Mouse (Mus musculus): ENCODE measurements around the gene Dbr1. TPM values are rescaled to one million over a fixed set of nuclear protein-coding genes. Genes with fewer than 3 reads are reported as not detected.
"Not testable (repeated sequence)": the region's sequence is repeated elsewhere in the genome, so short reads cannot be mapped to it uniquely, and the experiment has no call there.

Gene Dbr1
- 29.8 and 38.2 TPM in 2 replicates for polyA plus RNA-seq (2015; fragmentation: Nextera tagmentation; extraction: Ambion mirVana)

DNA sequence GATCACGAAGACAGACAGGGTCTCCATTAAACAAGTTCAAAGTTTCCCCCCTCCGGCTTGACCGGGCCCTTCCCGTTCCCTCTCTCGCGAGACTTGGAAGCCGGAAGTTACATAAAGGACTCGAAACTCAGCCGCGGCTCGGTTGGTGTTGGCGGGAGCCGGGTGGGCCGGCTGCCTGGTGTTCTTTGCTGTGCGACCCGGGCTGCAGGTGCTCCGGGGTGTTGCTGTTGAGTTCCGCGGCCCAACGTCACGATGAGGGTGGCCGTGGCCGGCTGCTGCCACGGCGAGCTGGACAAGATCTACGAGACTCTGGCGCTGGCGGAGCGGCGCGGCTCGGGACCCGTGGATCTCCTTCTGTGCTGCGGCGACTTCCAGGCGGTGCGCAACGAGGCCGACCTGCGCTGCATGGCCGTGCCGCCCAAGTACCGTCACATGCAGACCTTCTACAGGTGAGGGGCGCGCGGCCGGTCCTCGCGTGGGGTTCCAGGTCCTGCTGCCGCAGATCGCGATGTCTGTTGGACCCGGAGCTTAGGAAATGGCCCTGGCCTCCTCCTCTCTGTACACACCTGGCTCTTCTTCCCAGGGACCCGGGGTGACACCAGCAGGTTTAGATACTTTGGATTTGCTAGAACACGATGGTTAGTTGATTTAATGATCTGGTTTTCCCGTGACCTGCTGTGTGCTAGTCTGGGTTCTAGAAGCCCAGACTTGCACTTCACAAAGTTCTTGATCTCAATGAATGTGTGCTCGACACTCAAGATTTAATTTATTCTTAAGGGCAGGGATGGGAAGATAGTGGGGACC, at the start of gene Dbr1:
Gene Dbr1, plus strand, starts transcription at position 123 of the 804 bp plus-strand sequence.
- peak; percentile 93 for DNase-seq (ENCODE audit: low spot score)

DNA sequence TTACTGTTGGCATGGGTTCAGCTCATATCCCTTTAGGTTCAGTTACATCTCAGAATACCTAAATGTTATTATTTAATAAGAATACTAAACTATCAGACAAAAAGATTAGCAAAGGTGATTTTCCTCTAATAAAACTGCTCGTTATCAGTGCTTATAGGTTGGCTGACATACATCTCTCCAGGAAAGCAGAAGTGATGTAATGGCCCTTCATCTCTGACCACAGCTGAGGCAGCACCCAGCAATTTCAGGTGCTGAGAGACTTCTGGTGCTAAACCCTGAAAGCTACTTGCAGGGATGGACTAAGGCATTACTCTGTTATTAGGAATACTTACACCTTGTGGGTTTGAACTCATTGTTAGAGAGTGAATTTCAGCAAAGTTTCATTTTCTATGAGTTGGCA, 43.7 kb upstream of the Dbr1 start:
- DNase-seq (ENCODE audit: low spot score), result no peak

DNA sequence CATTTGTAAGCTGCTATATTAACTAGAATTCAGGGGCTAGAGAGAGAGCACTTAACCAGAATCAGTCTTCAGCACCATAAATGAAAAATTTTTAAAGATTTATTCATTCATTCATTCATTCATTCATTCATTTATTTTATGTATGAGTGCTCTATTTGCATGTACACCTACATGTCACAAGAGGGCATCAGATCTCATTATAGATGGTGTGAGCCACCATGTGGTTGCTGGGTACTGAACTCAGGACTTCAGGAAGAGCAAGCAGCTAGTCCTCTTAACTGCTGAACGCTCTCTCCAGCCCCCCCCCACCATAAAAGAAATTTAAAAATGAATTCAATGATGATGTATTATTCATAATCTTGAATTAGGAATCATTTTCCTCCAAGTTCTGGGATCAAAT, 29.3 kb upstream of the Dbr1 start:
- no peak for DNase-seq (ENCODE audit: low spot score)

DNA sequence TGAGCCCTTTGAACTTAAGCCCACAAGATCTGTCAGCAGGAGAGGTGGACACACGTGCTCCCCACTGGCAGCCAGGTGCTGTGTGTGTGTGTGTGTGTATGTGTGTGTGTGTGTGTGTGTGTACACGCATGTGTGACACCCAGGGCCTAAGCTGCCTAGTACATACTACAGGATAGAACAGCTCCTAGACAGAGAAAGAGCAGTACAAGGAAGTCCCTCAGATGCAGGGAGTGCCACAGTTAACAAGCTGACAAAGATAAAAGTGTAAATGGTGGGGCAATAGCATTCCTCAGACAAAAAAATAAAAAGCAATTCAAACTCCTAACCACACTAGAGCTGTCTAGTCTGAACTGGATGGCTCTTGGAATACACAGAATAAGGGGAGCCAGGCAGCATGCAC, 23.5 kb upstream of the Dbr1 start:
- no peak for DNase-seq (ENCODE audit: low spot score)

DNA sequence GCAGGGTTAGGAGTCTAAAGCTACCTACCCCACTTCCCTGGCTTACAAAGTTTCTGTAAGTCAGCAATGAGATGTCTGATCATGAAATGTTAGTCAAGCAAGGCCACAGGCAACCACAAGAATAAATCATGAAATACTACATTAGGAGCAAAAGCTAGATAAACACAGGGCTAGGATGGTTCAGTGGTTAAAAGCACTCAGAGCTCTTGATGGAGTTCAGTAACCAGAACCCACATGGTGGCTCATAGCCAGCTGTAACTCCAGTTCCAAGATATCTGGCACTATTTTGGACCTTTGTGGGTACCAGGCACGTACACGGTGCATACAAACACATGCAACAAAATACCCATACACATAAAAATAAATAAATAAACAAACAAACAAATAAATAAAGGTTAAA, 22.6 kb upstream of the Dbr1 start:
- no peak for DNase-seq (ENCODE audit: low spot score)

DNA sequence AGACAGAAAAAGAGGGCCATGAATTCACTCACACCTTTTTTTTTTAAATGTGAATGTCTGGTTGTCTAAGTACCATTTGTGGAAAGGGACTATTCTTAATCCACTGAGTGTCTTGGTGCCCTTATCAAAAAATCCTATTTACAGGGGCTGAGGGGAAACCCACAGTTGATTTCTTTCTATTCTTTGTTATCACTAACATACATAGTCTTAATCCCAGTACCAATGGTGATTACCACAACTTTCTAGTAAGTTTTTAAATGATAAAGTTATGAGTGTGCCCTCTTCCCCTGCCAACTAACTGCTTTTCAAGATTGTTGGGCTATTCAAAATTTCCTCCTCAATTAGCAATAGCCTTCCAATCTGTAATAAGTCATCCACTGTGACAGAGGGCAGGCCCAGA, 21.5 kb upstream of the Dbr1 start:
- no peak for DNase-seq (ENCODE audit: low spot score)

DNA sequence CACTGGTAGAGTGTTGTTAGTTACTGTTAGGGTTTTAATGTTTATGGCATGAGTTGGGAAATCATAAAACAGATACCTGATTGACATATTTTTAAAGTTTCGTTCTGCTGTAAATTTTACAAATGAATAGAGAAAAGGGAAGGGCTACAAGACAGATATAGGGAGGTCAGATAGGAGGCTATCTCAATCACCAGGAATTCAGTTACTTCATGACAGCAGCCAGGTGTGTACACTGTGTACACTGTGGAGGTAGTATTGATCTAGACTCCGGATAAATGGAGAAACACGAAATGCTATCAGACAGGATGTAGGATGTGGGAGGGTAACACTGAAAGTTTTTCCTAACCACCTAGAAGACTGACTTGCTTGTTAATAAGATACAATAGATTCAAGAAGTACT, 20.3 kb upstream of the Dbr1 start:
- DNase-seq (ENCODE audit: low spot score), result no peak

DNA sequence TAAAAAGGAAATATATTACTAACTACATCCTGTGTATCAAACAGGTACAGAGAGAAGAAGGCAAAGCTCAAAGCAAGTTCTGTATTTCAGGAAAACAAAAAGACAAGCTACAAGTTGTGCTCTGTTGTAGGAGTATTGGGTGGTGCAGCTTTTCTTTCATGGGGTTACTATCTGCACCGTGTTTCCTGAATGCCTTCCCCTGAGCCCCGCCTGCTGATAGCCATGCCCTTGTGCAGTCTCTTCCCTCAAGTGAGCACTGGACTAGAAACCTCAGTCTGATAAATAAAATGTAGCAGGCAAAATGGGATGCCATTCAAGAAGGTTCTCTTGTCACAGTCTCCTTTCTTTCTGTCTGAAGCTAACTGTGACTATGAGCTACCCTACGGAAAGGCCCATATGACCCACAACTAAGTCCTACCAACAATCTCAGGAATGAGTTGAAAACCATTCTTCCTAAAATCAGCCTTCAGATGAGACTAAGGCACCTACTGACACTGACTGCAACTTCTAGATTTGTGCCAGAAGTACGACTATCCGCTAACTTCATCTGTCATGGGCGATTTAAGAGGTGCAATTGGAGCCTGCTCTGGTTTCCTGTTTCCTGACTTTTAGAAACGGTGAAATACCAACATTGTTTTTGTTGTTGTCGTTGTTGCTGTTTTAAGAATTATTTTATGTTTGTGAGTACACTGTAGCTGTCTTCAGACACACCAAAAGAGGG, 17.9 kb upstream of the Dbr1 start:
- no peak for DNase-seq (ENCODE audit: low spot score)

DNA sequence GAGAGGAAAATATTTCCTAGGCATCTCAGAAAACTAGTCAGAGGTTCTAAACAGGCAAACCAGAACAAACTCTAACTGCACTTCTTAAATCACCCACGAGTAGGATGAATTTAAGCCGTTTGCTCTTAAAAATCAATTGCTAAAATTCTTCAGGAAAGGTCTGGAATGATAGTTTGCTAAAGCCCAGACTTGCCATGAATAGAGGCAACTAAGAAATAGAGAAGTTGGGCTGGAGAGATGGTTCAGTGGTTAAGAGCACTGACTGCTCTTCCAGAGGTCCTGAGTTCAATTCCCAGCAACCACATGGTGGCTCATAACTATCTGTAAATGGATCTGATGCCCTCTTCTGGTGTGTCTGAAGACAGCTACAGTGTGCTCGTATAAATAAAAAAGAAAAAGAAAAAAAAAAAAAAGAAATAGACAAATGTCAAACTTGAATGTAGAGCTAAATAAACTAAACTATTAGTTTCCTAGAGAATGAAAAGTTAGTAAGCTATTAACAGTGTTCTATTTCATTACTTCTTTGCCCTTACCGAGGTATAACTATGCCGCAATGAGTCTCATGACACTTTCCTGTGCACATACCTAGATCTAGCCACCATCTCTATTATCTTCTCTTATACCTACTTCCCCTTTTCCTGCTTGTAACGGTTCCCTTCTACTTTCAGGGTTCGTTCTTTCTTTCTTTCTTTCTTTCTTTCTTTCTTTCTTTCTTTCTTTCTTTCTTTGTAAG, 16.6 kb upstream of the Dbr1 start:
- no peak for DNase-seq (ENCODE audit: low spot score)

DNA sequence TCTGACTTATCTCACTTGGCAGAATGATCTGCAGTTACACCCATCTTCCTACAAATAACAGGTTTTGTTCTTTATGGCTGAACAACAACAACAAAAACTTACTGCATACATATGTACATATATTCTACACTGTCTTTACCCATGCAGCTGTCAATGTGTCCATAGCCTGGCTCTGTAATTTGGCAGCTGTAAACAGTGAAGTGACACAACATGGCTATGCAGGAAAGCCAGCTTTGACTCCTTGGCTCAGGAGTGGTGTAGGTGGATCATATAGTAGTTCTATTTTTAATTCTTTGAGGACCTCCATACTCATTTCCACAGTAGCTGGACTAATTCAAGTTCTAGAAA, 16.1 kb upstream of the Dbr1 start:
- no peak for DNase-seq (ENCODE audit: low spot score)

DNA sequence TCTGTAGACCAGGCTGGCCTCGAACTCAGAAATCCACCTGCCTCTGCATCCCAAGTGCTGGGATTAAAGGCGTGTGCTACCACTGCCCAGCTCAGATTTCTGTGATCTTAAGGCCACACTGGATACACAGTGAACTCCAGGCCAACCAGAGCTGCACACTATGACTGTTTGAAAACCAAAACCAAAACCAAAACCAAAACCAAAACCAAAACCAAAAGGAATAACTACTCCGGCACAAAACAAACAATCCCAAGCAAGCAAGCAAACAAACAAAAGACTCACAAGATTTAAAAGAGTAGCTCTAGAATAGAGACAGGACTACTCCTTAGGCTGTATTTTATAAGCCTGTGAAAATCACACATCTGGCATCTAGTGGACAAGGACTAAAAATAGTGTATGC, 15.2 kb upstream of the Dbr1 start:
- no peak for DNase-seq (ENCODE audit: low spot score)

DNA sequence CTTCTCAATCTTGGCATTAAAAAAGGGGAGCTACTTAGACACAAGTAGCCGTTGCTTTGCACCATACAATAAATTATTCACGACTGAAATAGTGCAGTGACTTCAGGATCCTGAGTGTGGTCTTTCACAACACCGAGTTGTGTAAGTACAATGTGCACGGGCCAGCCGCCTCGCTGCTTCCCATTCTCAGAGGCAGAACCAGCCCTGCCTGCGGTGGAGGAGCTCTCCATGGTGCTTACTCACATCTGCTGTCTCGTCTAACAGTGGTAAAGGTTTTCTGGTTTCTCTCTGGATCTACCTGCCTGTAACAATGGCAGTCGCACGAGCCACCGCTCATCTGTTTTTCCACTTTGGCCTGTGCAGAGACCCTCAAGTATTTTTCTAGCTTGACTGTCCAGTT, 11.9 kb upstream of the Dbr1 start:
- DNase-seq (ENCODE audit: low spot score), result peak; percentile 69

DNA sequence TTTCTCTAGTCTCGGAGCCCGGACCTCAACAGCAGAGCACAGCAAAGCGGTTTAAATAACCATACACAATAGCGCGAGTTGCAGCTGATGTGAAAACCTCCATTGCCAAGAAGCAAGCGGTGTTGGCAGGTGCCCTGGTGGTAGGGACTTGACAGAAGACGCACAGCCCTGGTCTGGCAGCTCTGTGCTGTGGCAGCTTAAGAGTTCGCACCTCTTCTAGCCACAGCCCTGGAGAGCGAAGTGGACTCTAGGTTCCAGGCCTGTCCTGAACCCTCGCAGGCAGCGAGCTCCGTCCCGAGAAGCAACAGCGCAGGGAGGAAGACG, 7.6 kb upstream of the Dbr1 start:
- DNase-seq (ENCODE audit: low spot score), result no peak

DNA sequence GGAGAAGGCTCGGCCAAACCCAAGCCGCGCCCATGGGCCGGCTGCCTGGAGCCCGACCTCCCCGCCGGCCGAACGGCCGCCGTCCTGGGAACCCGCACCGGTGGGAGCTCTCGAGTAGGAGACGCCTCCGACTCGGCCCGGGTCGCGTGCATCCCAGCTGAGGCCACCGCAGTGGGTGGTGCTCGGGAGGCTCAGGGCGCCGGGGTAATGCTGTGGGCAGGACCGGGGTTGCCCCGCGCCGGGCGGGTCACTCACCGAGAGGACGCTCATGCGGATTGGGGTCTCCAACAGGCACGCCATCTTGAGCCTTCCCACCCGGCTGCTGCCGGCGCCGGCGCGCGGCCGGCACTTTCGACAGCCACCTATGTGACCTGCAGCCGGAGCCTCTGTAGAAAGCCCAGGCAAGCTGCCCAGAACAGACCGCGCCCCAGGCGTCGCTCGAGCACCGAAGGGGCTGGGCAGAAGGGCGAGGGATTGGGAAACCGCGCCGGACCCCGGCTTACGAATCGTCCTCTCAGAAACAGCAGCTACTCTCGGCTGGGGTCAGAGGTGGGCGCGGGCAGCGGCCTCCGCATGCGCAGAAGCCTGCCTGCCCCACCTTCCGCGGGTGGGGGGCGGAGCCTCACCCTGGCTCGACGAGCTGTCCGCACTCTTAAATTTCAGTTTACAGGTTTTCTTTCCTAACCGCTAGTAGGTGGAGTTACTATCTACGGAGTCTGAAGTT, 7.1 kb upstream of the Dbr1 start, which contains the start of gene Armc8:
Gene Armc8, minus strand, starts transcription at position 553 of the 724 bp plus-strand sequence.
- DNase-seq (ENCODE audit: low spot score), result peak; percentile 92

DNA sequence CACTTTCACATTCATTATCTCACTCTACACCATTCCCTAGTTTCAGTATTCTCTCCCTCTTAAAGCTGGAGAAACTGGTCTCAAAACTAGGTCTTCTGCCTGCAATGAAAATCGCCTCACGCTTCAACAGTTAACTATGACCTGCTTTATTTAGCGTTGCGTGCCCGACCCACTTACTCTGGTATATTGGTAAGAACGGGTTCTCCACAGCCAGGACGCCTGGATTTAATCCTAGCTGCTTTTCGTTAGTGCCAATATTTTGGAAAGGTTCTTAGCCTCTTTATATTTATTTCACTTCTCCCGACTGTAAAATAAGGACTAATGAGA, 6.6 kb upstream of the Dbr1 start:
- DNase-seq (ENCODE audit: low spot score), result no peak

DNA sequence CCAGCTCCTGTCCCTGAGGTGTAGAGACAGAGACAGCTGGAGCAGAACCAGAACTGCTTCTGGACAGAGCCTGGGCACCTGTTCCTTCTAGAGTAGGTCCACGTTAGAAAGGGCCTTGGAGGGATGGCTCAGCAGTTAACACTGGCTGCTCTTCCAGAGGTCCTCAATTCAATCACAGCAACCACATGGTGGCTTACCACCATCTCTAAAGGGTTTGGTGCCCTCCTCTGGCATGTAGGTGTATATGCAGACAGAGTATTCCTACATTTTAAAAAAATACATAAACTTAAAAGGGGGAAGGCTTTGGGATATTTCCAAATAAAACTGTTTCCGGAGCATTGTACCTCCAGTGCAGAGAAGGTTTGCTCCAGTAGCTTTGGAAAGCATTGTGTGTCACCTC, 5.1 kb downstream of the Dbr1 start:
- DNase-seq (ENCODE audit: low spot score), result peak; percentile 52

DNA sequence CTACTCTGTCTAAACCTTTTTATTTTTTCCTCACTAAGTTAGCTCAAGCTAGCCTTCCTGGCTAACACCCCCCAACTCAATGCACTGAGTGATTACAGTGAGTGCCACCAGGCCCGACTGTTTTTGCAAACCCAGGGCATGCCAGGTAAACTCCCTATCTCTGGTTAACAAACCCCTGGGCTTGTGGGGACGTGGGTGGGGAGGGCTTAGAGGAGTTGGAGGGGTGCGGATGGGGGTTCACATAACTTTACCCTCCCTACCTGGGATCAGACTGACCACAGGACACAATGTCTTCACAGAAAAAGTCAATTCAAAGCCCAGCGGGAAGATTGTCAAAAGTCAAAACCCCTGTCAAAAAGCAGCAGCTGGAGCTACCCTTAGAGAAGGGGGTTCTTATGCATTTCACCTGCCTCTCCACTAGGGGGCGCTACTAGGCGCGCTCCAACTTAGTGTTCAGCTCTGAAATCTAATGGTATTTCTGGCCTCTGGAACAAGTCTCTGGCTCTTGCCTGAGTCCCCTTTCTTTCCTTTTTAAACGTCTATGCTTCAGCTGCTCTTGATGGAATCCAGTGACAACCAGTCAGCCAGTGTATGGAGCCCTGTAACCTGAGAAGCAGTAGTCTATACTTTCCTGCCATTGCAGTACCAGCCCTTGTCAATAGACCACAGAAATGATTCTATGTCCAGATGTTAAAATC, 12.1 kb downstream of the Dbr1 start:
- peak; percentile 44 for DNase-seq (ENCODE audit: low spot score)

DNA sequence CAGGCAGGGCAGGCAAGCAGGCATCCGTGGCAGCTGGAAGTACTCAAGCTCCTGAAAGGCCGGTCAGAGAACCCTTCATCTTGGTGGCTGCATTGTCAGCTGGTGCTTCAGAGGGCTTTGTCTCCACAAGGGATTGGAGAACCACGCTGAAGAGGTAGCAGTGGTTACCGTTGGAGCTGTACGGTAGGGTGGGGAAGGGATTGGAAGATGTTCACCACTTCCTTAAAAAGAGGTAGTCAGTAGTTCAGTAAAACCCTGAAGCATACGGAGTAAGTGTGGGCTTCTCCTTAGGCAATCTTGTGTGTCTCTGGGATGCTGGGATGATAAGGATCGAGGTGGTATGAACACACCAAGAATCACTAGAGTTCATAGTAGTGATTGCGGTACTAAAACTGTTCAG, 15.5 kb downstream of the Dbr1 start:
- DNase-seq (ENCODE audit: low spot score), result no peak

DNA sequence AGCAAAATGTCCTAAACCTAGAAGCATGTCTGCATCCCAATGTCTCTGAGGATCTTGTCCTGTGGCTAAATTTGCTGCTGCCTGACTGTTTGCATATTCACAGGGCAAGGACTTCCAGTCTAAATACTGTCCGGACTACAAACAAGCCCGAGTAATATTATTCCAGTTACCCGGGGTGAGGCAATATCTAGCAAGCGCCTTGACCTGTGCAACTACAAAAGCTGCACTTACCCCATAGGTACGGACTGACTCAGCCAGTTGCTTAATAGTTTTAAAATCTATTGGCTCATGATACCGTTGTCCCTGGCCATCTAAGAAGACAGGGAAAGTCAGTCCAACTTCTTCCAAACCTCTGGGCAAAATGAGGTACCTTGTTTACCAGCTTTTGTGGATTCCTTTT, 23.5 kb downstream of the Dbr1 start:
- DNase-seq (ENCODE audit: low spot score), result not testable (repeated sequence)

DNA sequence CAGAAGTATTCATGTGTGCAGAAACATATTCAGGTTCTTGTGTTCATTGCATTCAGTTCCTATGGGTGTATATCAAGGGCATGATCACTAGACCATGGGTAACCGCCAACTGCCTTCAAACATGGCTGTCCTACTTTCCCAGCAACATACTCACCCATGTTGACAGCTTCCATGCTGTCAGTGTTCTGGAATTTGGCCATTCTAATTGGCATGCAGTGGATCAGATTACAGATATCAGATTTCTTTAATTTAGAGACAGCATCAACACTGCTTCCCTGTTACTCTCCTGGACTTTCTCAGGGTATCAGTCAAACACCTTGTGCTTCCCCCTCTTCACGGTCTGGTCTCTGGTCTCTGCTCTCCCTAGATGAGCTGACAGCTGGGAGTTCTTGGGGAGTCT, 28.0 kb downstream of the Dbr1 start:
- DNase-seq (ENCODE audit: low spot score), result no peak

DNA sequence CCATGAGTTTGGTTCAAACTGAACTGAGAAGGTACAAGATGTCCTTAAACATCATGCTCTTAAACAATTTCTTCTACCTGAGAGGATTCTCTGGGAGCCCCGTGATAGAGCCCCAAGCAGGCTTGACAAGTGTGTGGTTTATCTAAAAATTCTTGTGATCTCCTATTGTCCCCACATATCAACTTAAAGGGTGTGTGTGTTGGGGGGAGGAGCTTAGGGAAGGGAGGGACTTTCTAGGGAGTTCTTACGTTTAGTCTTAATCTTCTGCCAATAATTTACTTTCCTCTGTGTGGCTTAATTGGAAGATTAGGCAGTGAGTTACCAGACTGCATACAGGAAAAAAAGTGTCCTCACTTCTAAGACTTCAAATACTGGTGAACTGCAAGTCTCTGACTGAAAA, 36.6 kb downstream of the Dbr1 start, which contains the start of gene A4gnt:
Gene A4gnt, plus strand, starts transcription at position 301 of the 400 bp plus-strand sequence.
- no peak for DNase-seq (ENCODE audit: low spot score)
